Mouse (Mus musculus) hindlimb bud, embryonic 11.5 days (tissue): ENCODE results near the gene Diaph3.

ENCODE experiments used
- DNase-seq: peaks from one replicate; pipeline ENCODE4 v3.0.0-alpha.2; 2012; ENCODE audit warnings: low read depth, low spot score; ENCODE audit errors: extremely low spot score

Gene Diaph3

GRCm38 (mm10) chr14:87140963-87141486, at the start of gene Diaph3:
Gene Diaph3 (minus strand): TSS chr14:87141235.
- peak; percentile 92 for DNase-seq

DNA sequence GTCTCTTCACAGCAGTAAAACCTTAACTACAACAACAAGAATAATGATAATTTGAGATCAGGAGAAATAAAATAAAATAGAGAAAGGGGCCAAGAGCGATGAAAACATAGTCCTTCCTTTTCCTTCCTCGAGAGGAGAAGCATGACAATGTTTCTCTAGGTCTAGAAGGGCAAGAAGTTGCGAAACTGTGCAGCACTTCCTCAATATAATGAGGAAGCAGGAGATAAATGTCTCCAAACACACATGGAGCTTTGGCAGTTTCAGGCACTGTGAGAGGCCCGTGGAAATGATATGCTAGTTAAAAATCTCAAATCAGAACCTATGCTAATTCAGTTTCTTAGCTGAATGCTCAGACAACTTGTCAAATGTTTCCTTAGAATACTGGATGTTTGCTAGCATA, 49.6 kb upstream of the Diaph3 start:
- DNase-seq, result no peak

DNA sequence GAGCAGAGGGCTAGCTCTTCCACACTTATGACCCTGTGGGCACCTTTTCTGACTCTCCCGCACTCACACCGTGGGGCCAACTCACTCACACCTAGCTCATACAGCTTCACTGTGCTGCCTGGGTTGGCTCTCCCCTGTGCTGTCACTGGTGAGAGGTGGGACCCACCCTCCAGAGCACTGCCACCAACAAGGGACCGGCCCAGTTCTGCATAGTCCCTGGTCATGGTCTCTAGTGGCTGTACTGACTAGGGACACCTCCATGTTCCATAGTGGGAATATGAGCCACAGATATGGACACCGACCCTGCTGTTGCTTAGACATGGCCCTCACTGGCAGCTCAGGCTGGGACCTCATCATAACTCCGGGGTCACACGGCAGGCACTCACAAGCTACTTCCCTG, 30.5 kb upstream of the Diaph3 start:
- DNase-seq, result no peak

GRCm38 (mm10) chr14:87169151-87169550, 28.1 kb upstream of the Diaph3 start:
- DNase-seq, result no peak

DNA sequence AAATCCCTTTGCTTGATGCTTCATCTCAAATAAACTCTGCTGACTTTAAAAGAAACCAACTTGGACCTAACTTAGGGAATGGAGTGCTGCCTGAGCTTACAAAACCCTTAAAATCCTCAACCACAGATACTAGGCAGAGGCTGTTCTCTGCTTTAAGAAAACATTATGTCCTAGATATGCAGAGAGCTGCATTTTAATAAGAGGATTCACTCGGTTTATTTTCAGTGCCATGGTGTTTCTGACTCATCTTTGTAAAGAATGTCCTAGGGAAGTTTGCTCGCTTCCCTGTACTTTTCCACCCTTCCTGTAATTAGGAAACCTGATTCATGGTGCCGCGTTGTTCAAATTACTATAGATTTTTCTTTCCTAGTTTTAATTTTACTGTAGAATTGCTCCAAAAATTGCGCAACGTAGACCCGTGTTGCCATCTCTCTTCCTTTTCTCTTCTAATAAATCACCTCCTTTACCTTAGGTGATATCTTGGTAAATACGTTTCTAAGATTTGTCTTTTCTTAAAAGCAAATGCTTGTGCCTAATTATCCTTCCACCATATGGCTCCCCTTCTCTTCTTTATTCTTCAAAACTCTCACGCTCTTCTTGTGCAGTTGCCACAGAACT, 14.7 kb upstream of the Diaph3 start:
- DNase-seq, result no peak

DNA sequence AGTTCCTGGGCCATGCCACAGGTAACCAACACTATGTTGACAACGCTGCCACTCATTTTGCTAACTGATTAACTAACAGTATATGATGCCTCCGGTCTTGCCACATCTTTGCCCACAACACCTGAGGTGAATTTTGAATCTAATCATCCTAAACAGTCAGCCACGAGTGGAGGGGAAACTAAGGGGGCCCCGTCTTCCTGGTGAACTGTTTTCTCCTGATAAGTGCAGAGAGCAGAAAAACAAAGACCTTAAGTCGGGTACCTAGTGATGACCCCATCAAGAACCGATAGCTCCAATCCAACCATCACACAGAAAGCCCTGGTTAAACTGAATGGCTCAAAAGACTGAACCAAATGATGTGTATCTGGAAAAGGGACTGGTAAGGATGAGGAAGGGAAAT, 8.6 kb upstream of the Diaph3 start:
- DNase-seq, result no peak

DNA sequence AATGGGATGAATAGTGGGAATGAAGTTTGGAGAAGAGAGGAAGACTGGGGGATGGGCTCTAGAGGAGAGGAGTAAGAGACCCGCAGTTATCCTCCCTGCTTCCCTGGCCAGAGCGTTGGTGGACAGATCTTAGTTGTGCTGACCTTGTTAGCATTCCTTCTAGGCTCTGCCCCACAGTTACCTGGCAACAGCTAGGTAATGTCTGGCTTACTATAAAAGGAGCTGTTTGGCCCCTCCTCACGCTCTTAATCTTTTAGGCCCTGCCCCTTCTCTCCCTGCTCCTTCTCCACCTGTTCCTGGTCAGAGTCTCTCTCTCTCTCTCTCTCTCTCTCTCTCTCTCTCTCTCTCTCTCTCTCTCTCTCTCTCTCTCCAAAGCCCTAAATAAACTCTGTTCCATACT, 5.7 kb upstream of the Diaph3 start:
- DNase-seq, result no peak

GRCm38 (mm10) chr14:87145351-87145750, 4.3 kb upstream of the Diaph3 start:
- DNase-seq, result no peak

DNA sequence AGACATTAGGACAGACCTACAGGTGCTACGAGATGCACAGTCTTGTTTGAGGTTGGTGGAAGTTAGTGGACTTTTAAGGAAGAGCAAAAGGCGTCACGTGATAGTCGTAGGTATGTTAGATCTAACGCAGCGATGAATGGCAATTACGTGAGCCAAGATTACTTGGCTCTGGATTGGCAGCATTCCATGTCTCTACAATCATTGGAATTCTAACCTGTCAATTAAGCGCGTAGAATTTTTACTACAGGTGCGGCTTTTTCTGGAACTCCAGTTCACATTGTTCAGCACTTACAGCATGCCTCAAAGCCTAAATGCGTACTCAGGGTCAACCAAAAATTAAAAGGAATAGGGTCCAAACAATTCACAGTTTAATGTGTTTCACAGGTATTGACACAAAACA, 742 bp upstream of the Diaph3 start:
- DNase-seq, result no peak

DNA sequence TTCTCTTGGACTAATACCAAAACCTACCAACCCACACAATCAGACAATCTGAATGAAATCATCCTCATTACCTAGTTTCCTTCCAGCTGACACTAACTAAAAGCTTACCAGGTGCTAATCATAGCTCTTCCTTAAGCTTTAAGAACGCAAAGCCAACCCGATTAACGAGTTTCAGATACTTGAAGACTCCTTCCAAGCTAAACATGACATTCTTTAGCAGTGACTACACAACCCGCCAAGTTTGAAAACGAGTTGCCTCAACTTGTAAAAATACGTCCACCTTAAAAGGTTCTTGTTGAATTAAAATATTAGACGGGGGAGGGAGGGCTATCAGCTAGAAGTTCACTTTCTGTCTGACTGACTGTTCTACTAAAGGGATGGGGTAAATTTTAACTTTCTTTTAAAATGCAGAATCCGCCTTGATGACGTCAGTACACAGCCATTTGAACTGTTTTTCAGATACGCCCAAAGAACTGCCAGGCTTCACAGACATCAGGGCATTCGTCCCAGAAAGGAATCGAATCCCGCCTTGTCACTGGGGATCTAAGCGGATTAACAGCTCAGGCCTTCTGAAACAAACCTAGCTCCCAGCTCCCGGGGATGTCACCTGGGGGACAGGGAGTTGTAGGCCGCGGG, 590 bp downstream of the Diaph3 start:
- DNase-seq, result peak; percentile 26

DNA sequence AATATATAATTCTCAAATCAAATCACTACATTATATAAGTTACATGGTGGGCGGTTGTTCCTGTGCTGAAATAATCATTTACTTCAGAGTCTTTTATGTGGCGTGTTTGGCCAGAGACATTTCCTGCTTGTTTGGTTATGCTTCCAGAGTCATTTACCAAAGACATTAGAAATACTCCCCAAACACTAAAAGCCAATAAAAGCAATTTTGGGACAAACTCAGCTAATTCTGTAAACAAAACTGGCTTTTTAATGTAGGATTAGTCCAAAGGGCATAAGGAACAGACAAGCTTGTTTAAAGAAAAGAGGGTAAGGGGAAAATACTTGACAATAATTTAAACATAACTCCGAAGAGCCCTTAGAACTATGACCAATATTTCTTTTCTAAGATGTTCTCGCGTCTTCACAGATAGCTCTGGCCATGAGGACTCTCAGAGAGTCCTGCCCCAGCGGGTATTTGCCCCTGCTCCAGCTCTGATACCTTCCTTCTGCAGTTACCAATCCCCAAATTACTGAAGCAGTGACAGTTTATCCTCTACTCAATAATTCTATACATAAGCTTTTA, 14.9 kb downstream of the Diaph3 start:
- no peak for DNase-seq

GRCm38 (mm10) chr14:87125492-87125891, 15.5 kb downstream of the Diaph3 start:
- no peak for DNase-seq

GRCm38 (mm10) chr14:87123091-87123490, 17.9 kb downstream of the Diaph3 start:
- DNase-seq, result no peak

DNA sequence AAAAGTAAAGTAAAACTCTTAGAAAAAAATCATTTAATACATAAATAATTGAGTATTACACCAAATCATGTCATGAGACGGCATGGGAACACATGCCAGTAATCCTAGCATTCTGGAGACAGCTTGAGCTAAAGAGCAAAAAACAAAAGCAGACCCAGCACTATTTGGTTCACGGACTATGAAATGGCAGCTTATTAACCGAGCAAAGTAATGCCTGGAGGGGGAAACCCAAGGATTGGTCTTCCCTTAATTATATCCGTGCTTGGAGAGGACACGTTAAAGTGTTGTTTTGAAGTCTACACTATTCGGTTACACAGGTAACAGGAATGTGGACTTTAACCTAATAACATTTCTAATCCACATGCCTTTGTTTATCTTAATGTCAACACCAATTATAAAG, 19.2 kb downstream of the Diaph3 start:
- no peak for DNase-seq

GRCm38 (mm10) chr14:87110634-87111033, 30.4 kb downstream of the Diaph3 start:
- no peak for DNase-seq

DNA sequence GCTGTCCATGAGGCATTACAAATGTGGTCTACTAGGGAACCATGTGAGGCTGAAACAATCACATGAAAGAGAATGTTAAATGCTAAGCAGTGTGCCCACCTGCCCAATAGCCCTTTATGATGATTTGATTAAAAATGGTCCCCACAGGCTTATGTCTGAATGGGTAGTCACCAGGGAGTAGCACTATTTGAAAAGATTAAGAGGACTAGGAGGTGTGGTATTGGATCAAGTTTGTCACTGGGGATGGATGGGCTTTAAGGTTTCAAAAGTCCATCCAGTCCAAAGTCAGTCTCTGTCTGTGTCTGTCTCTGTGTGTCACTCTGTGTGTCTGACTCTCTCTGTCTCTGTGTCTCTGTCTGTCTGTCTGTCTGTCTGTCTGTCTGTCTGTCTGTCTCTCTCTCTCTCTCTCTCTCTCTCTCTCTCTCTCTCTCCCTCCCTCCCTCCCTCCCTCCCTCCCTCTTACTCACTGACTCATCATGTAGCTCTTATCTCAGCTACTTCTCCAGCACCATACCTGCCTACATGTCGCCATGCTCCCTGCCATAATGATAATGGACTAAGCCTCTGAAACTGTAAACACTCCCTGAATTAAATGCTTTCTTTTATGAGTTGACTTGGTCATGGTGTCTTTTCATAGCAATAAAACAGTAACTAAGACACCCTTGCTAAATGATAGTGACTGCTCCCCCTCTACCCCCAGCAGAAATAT, 41.5 kb downstream of the Diaph3 start:
- DNase-seq, result no peak

GRCm38 (mm10) chr14:87098093-87098492, 42.9 kb downstream of the Diaph3 start:
- no peak for DNase-seq

DNA sequence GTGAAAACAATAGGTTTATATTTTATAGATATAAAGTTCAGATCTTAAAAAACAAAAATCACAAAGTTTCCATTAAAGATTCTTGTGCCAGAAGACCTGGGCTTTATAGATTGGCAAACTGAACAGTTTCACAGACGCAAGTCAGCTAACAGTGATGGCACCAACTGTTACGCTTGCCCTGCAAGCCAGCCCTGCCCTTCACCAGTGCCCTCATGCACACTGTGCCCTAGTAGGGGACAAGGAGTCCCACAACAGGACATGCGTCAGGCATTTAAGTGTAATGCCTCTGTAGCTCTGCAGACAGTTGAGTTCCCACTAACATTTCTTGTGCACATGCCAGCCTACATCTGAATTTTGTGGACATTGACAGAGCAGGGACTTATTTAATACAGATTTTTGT, 49.5 kb downstream of the Diaph3 start:
- DNase-seq, result no peak

DNA sequence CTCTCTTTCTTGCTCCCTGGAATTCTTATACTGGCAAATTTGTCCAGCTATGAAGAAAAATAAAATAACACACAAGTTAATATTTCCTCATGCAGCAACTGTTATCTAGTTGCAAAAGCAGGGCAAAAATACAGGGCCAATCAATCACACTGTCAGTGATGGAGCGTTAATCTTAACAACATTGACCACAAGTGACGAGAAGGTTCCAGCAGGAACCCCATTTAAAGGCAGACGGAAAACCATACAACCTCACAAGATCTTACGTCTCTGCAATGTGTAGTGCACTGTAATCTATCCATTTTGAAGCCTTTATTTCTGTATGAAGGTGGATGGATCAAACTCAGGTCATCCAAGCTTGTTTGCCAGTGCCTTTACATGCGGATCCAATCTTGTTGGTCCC, 49.9 kb downstream of the Diaph3 start:
- no peak for DNase-seq

DNA sequence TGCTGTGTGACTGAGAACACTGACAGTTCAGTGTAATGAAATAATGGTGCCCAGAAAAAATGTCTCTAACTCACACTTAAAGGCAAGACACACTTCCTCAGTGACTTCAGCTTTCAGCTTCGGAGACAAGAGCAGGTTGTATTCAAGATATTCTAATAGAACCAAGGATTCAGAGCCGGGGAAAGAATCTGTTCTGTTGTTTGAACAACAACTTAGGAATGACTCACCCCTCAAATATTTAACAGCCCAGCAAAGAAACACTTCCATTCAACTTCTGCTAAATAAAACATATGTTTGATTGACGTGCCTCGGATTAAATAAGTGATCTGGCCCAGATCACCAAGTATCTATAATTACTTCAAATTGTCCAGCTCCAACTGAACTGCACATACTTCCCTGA, 52.1 kb downstream of the Diaph3 start:
- no peak for DNase-seq

DNA sequence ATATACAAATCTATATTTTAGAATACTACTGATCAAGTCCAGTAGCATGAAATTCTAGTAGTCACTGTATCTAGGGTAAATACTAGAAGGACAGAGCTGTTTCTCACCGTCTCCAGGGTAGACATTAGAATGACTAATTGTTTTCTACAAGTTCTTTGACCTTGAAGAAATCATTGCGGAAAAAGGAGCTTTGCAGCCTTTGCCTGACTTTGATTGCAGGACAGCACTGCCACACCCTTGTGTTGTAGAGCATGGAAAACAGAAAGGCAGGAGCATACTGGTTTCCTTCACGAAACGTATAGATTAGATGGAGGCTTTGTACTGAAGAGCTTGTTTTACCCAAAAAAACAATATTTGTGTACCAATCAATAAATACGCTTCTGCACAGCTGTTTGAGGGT, 52.6 kb downstream of the Diaph3 start:
- DNase-seq, result no peak

DNA sequence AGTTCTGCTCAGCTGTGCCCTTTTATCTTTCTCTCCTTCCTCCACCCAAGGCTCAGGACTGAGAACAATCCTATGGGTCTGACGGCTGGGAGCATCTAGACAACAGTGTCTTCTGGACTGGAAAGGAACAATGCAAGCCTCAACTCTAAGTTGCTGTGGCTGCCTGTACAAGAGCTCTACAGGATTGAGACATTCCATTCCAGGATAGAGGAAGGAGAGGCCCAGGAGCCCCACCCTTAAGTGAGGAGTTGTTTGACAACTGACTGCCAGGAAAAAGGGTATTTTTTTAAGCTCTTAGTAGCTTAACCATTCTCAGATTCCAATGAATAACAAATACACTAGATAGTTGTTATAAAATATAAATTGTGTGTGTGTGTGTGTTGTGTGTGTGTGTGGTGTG, 53.0 kb downstream of the Diaph3 start:
- DNase-seq, result no peak
